Mouse (Mus musculus): Measurements from ENCODE around the gene Emc6.

Gene Emc6

DNA sequence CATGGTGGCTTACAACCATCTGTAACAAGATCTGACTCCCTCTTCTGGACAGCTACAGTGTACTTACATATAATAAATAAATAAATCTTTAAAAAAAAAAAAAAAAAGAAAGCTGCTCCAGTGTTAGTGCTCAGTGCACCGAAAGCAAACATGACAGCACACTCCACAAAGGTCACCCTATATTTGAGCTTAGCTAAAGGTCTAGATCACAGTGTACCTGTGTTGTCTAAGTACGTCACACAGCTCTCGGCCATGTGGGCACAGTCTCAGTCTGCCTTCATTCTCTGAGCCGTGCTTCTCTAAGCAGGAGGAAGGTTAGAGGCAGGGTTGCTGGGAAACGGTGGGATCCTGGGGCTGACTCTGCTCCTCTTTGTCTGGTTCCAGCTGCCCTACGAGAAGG is 50.3 kb downstream of the Emc6 start:
- DNase-seq (ENCODE audit: inconsistent ontology term), result no peak
